Mouse (Mus musculus) c-Kit-positive CD71-negative TER-119-negative erythroid progenitor cells, embryonic 14.5 days (primary cell): Measurements from ENCODE around the gene Bloc1s1.

Source experiments
- DNase-seq: peaks from one replicate; pipeline ENCODE4 v3.0.0-alpha.2; 2013; ENCODE audit warnings: low read depth

Bloc1s1 gene

GRCm38 (mm10) chr10:128931441-128931840 lies 7.6 kb upstream of the Bloc1s1 start:
- no peak for DNase-seq

- DNase-seq = no peak
These were observed 6.0 kb upstream of the Bloc1s1 start for GRCm38 (mm10) chr10:128929638-128930378.

- no peak for DNase-seq
These were observed 4.5 kb upstream of the Bloc1s1 start for GRCm38 (mm10) chr10:128928356-128928755.

GRCm38 (mm10) chr10:128923013-128923691 lies 683 bp downstream of the Bloc1s1 start:
- DNase-seq = peak; percentile 69

- no peak for DNase-seq
These were observed 1.1 kb downstream of the Bloc1s1 start, which contains the start of gene Rdh5 for GRCm38 (mm10) chr10:128922822-128923012. Gene Rdh5 (minus strand): TSS chr10:128922888.

GRCm38 (mm10) chr10:128921883-128922821 lies 1.7 kb downstream of the Bloc1s1 start:
- no peak for DNase-seq

GRCm38 (mm10) chr10:128921251-128921650 lies 2.6 kb downstream of the Bloc1s1 start:
- no peak for DNase-seq

- DNase-seq = no peak
These were observed 3.1 kb downstream of the Bloc1s1 start for GRCm38 (mm10) chr10:128920736-128921161.

GRCm38 (mm10) chr10:128919966-128920365 lies 3.9 kb downstream of the Bloc1s1 start:
- DNase-seq = no peak

- no peak for DNase-seq
These were observed 4.6 kb downstream of the Bloc1s1 start for GRCm38 (mm10) chr10:128919203-128919631.

GRCm38 (mm10) chr10:128918246-128918645 lies 5.6 kb downstream of the Bloc1s1 start:
- no peak for DNase-seq

GRCm38 (mm10) chr10:128917400-128917799 lies 6.4 kb downstream of the Bloc1s1 start:
- no peak for DNase-seq

- no peak for DNase-seq
These were observed 7.2 kb downstream of the Bloc1s1 start for GRCm38 (mm10) chr10:128916665-128917064.

- DNase-seq = no peak
These were observed 8.3 kb downstream of the Bloc1s1 start for GRCm38 (mm10) chr10:128915550-128915949.

- no peak for DNase-seq
These were observed 10.1 kb downstream of the Bloc1s1 start for GRCm38 (mm10) chr10:128913696-128914095.

GRCm38 (mm10) chr10:128913219-128913618 lies 10.6 kb downstream of the Bloc1s1 start:
- peak; percentile 78 for DNase-seq

GRCm38 (mm10) chr10:128912791-128913190 lies 11.0 kb downstream of the Bloc1s1 start:
- no peak for DNase-seq

GRCm38 (mm10) chr10:128912268-128912667 lies 11.6 kb downstream of the Bloc1s1 start:
- no peak for DNase-seq

- DNase-seq = no peak
These were observed 12.4 kb downstream of the Bloc1s1 start for GRCm38 (mm10) chr10:128911430-128911829.

- no peak for DNase-seq
These were observed 13.6 kb downstream of the Bloc1s1 start for GRCm38 (mm10) chr10:128910066-128910841.

- no peak for DNase-seq
These were observed 14.2 kb downstream of the Bloc1s1 start for GRCm38 (mm10) chr10:128909567-128910028.
